Mouse (Mus musculus) lung, adult 2 months (tissue): ENCODE data around the gene Cped1.

Source experiments
- CTCF ChIP-seq: fragments of 200-500 bp; IDR thresholded peaks from 2 replicates; pipeline ENCODE4 v1.5.1; 2011; ENCODE audit warnings: mild to moderate bottlenecking, low read length, control low read depth; ENCODE audit not compliant: insufficient read depth
- POLR2A ChIP-seq: fragments of 200-500 bp; IDR thresholded peaks from 2 replicates; pipeline ENCODE4 v1.6.1; 2011; ENCODE audit warnings: low read depth, mild to moderate bottlenecking, control low read depth, low read length, borderline replicate concordance; ENCODE audit errors: extremely low read depth

- TF ChIP-seq CTCF: no peak
- no peak for TF ChIP-seq POLR2A
Observed at GRCm38 (mm10) chr6:22180316-22180715, 194.6 kb downstream of the Cped1 start.
